Mouse (Mus musculus) G1E (cell line): ENCODE measurements around the gene Ywhaq. TPM values are rescaled to one million over a fixed set of nuclear protein-coding genes. Genes with fewer than 3 reads are reported as not detected.

ENCODE experiments used
- ATAC-seq: 2 replicates; pipeline ENCODE4 v1.8.0; 2016; ENCODE audit warnings: mild to moderate bottlenecking; ENCODE audit not compliant: insufficient number of reproducible peaks, poor library complexity, low FRiP score, severe bottlenecking; ENCODE audit errors: extremely low read depth
- DNase-seq: peaks from one replicate; pipeline ENCODE4 v3.0.0; 2012; ENCODE audit warnings: low spot score
- H3K27me3 ChIP-seq: 2 replicates; pipeline ENCODE4 v1.6.1; 2012; ENCODE audit warnings: mild to moderate bottlenecking, low read length, inconsistent platforms; ENCODE audit not compliant: insufficient read depth
- H3K36me3 ChIP-seq: replicated peaks from 2 replicates; pipeline ENCODE3; 2012; ENCODE audit warnings: mild to moderate bottlenecking, inconsistent platforms
- H3K4me1 ChIP-seq: 2 replicates; pipeline ENCODE4 v1.6.1; 2012; ENCODE audit warnings: low read depth, low read length, inconsistent platforms, mixed read lengths; ENCODE audit not compliant: insufficient read depth
- H3K4me3 ChIP-seq: 2 replicates; pipeline ENCODE4 v1.5.1; 2012; ENCODE audit warnings: low read depth, mild to moderate bottlenecking, inconsistent platforms, low read length, moderate library complexity, mixed read lengths
- H3K9me3 ChIP-seq: replicated peaks from 2 replicates; pipeline ENCODE4 v1.6.1; 2012; ENCODE audit warnings: inconsistent platforms
- CTCF ChIP-seq: IDR thresholded peaks from 2 replicates; pipeline ENCODE4 v1.5.1; 2012; ENCODE audit warnings: low read depth, low read length, inconsistent platforms, mixed read lengths
- GATA1 ChIP-seq: IDR thresholded peaks from 2 replicates; pipeline ENCODE4 v1.6.1; 2012; ENCODE audit warnings: borderline replicate concordance, low read length, inconsistent platforms, mixed read lengths
- GATA2 ChIP-seq: IDR thresholded peaks from 2 replicates; pipeline ENCODE4 v1.6.1; 2012; ENCODE audit warnings: low read depth, low read length, inconsistent platforms, borderline replicate concordance
- POLR2AphosphoS5 ChIP-seq: IDR thresholded peaks from 2 replicates; pipeline ENCODE4 v1.6.1; 2012; ENCODE audit warnings: low read depth, low read length, inconsistent platforms; ENCODE audit not compliant: insufficient replicate concordance
- TAL1 ChIP-seq: conservative IDR thresholded peaks from 2 replicates; pipeline ENCODE4 v1.6.1; 2012; ENCODE audit warnings: low read depth, low read length, inconsistent platforms, mixed read lengths
- polyA plus RNA-seq: library from polyadenylated mRNA; stranded (reverse); fragments of >175 nt; gene quantifications from 2 replicates; pipeline ENCODE4 v1.2.3, GENCODE M21; 2012
- total RNA-seq, 2 experiments: library from RNA; stranded (forward) in 1 of 2; stranded (reverse) in 1 of 2; fragments of 200-1000 nt in 1 of 2; fragments of >200 nt in 1 of 2; fragmentation: Nextera tagmentation in 1 of 2; gene quantifications; 2 replicates each; pipeline ENCODE4 v1.2.3; 2014 to 2017

The Ywhaq gene
- total and polyA plus RNA-seq, 3 experiments = 97.6 to 158 (median 157) TPM

DNA sequence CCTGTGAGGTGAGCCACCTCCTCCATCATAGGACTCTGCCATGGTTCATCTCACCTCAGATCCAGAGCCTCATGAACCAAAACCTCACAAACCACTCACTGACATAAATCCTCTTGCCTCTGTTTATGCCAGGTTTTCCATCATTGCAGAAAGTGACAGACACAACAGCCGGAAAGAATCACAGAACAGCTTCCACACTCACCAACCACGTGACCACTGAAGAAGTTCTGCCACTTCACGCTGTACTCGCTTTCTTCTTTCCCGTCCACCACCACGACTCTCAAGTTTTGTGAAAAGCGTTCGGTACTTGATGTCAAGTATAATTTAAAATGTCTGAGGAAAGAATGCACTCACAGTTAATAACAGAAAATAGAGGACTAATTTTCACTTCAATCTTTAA is 63.8 kb downstream of the Ywhaq start:
- Histone ChIP-seq H3K4me1 (no peaks in the 10 kb centered on the region), H3K36me3 (peaks cover 63% of the 10 kb centered on the region), H3K27me3 (no peaks in the 10 kb centered on the region), H3K9me3 (no peaks in the 10 kb centered on the region), H3K4me3 (no peak overlapping the region)
- ATAC-seq (no peak), DNase-seq (no peak)
- no peak for TF ChIP-seq TAL1
- TF ChIP-seq POLR2AphosphoS5 = no peak

DNA sequence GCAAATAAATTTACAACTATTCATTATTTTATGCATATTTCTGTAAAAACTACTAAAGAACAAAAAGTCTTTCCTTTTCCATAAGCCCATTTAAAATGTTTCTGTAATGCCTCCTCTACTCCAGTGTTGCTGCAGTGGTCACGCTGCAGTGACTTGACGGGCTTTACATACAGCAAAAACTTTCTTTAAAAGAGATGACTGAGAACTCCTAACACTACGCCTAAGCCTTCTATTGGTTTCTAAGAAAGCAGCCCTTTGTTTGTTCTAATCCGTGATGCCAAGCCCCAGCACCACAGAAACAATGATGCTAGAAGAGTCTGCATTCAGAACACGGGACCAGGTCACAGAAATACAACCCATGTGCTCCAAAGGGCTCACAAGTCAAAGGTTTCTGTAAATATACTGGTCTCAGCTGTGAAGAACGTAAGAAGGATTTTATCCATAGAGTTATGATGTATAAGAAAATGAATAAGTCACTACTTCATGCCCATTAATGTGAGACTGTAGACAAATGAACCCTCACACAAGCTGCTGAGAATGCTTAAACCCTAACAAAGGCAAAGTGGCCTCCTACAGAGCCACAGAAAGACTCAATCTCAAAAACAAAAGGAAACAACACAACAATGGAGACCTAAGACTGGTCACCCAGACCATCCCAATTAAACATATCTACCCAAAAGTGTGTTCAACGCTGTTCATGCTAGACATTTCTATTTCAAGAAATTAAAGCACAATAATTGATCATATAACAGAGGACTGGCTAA is 67.1 kb downstream of the Ywhaq start:
- Histone ChIP-seq H3K4me3 (no peak overlapping the region), H3K9me3 (no peaks in the 10 kb centered on the region), H3K4me1 (no peaks in the 10 kb centered on the region), H3K27me3 (no peaks in the 10 kb centered on the region), H3K36me3 (peaks cover 72% of the 10 kb centered on the region)
- no peak for DNase-seq
- TF ChIP-seq POLR2AphosphoS5 (no peak), GATA1 (no peak), GATA2 (no peak), TAL1 (no peak), CTCF (no peak)
- no peak for ATAC-seq

DNA sequence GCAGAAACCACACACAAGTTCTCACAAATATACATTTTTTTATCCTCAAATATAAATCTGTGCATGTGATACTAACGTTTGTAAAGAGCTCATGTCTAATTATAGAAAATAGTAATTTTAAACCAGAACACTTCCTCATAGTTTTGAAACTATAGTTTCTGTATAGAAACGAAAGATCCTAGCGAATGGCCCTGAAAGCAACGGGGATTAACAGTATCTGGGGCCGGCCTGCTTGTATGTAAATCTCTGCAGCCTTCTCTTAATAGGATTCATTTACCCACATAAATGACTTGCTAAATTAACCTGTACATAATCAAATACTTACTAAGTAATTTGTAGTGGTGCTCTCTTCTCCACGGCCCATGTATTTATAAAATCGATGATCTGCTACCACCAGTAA is 70.5 kb downstream of the Ywhaq start:
- DNase-seq = no peak
- no peaks in the 10 kb centered on the region for H3K9me3 ChIP-seq
- no peak overlapping the region for H3K4me3 ChIP-seq
- peaks cover 60% of the 10 kb centered on the region for H3K36me3 ChIP-seq
- TF ChIP-seq POLR2AphosphoS5 = no peak
- TF ChIP-seq TAL1 = no peak
- TF ChIP-seq GATA2 = no peak
- TF ChIP-seq GATA1 = no peak
- no peak for TF ChIP-seq CTCF
- no peak for ATAC-seq
- H3K27me3 ChIP-seq = no peaks in the 10 kb centered on the region
- no peaks in the 10 kb centered on the region for H3K4me1 ChIP-seq

DNA sequence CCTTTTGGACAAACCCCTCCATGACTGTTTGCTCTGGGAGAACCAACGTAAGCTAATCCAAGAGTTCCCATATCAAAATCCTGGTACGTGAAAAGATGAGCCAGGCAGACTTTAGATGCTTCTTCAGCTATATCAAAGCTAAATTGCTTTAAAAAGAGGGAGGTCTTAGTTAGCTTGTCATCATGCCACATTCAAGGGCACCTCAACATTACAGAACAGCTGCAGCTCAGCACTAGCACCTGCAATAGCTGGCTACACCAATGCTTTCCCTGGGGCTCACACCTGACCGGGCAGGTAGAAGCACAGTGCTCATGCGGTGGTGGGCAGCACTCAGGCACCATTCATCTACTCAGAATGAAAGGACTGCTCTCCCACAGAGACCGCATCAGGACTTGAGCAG is 76.8 kb downstream of the Ywhaq start:
- no peak for TF ChIP-seq POLR2AphosphoS5
- no peak for TF ChIP-seq TAL1
- TF ChIP-seq GATA1 = no peak
- no peak for TF ChIP-seq GATA2
- no peak for TF ChIP-seq CTCF
- Histone ChIP-seq H3K36me3 (peaks cover 69% of the 10 kb centered on the region), H3K9me3 (no peaks in the 10 kb centered on the region), H3K27me3 (no peaks in the 10 kb centered on the region), H3K4me1 (peaks cover 7% of the 10 kb centered on the region; the same call in 1 of the 2 replicates), H3K4me3 (no peak overlapping the region)
- ATAC-seq (no peak), DNase-seq (no peak)

Other genes starting within 250 kb of the Ywhaq start
- gene Cpsf3, start 132.2 kb downstream of the Ywhaq start, total RNA-seq (2014; fragmentation: Nextera tagmentation) = 165 and 172 TPM in 2 replicates
- 109 and 113 TPM in 2 replicates for gene Cpsf3, start 132.2 kb downstream of the Ywhaq start, total RNA-seq (2017)
- gene Cpsf3, start 132.2 kb downstream of the Ywhaq start, polyA plus RNA-seq = 7.6 and 10.1 TPM in 2 replicates
- gene Itgb1bp1, start 131.4 kb downstream of the Ywhaq start, total RNA-seq (2014; fragmentation: Nextera tagmentation) = 19.8 and 29.5 TPM in 2 replicates
- gene Itgb1bp1, start 131.4 kb downstream of the Ywhaq start, total RNA-seq (2017) = 42.8 and 43.0 TPM in 2 replicates
- 15.4 and 17.1 TPM in 2 replicates for gene Itgb1bp1, start 131.4 kb downstream of the Ywhaq start, polyA plus RNA-seq
- 27.8 and 35.7 TPM in 2 replicates for gene Iah1, start 101.2 kb downstream of the Ywhaq start, total RNA-seq (2014; fragmentation: Nextera tagmentation)
- 49.5 and 62.6 TPM in 2 replicates for gene Iah1, start 101.2 kb downstream of the Ywhaq start, total RNA-seq (2017)
- gene Iah1, start 101.2 kb downstream of the Ywhaq start, polyA plus RNA-seq = 108 and 111 TPM in 2 replicates
- gene Adam17, start 44.0 kb downstream of the Ywhaq start, total RNA-seq (2014; fragmentation: Nextera tagmentation) = 21.1 and 38.2 TPM in 2 replicates
- 37.7 and 43.1 TPM in 2 replicates for gene Adam17, start 44.0 kb downstream of the Ywhaq start, total RNA-seq (2017)
- 20.4 and 22.4 TPM in 2 replicates for gene Adam17, start 44.0 kb downstream of the Ywhaq start, polyA plus RNA-seq